Mouse (Mus musculus) heart, embryonic 16.5 days (tissue): Measurements from ENCODE around the gene Syna. TPM values are rescaled to one million over a fixed set of nuclear protein-coding genes. Genes with fewer than 3 reads are reported as not detected.

Experiments
- ATAC-seq: fragments of 200-750 bp; cut with Nextera tagmentation; replicated peaks from 2 replicates; pipeline ENCODE4 v1.8.0; 2017; ENCODE audit warnings: moderate number of reproducible peaks; ENCODE audit not compliant: insufficient read depth, low FRiP score; ENCODE audit errors: extremely low read depth
- H3K27ac ChIP-seq: fragments of 300-500 bp; sonication (generic); 2 replicates; pipeline ENCODE4 v1.5.1; 2014; ENCODE audit warnings: mild to moderate bottlenecking, low read length, control low read depth, moderate library complexity
- H3K27me3 ChIP-seq: fragments of 300-500 bp; sonication (generic); 2 replicates; pipeline ENCODE4 v1.6.1; 2014; ENCODE audit warnings: low read length, mixed read lengths; ENCODE audit not compliant: control insufficient read depth, insufficient read depth
- H3K36me3 ChIP-seq: fragments of 300-500 bp; sonication (generic); 2 replicates; pipeline ENCODE4 v1.6.1; 2014; ENCODE audit not compliant: control insufficient read depth, insufficient read depth
- H3K4me1 ChIP-seq: fragments of 300-500 bp; sonication (generic); 2 replicates; pipeline ENCODE4 v1.6.1; 2014; ENCODE audit warnings: low read length, mixed read lengths; ENCODE audit not compliant: control insufficient read depth, insufficient read depth
- H3K4me2 ChIP-seq: fragments of 300-500 bp; sonication (generic); 2 replicates; pipeline ENCODE4 v1.6.1; 2014; ENCODE audit warnings: low read depth, mild to moderate bottlenecking, control low read depth, low read length
- H3K4me3 ChIP-seq: fragments of 300-500 bp; sonication (generic); 2 replicates; pipeline ENCODE4 v1.5.1; 2014; ENCODE audit warnings: mild to moderate bottlenecking, control low read depth, low read length
- H3K9ac ChIP-seq: fragments of 300-500 bp; sonication (generic); 2 replicates; pipeline ENCODE4 v1.6.1; 2014; ENCODE audit warnings: low read length, control low read depth
- H3K9me3 ChIP-seq: fragments of 300-500 bp; sonication (generic); replicated peaks from 2 replicates; pipeline ENCODE4 v1.6.1; 2016; ENCODE audit warnings: low read length; ENCODE audit not compliant: control insufficient read depth
- WGBS: fragments of 180-500 bp; shearing (Covaris S2); extraction: QIAGEN DNeasy Blood & Tissue Kit; methylation state at CpG from one replicate; pipeline ENCODE4 v1.1.7; 2014; 5-methylcytosine and 5-hydroxymethylcytosine counted together
- polyA plus RNA-seq: library from polyadenylated mRNA; unstranded; fragments of >200 nt; fragmentation: Nextera tagmentation; extraction: Ambion mirVana; gene quantifications from 2 replicates; pipeline ENCODE4 v1.2.1, GENCODE M21; 2015

Syna gene
- polyA plus RNA-seq, 1 experiment from 2014 or later = not detected

- ATAC-seq = peak; percentile 21
- no peak overlapping the region for H3K4me3 ChIP-seq
- H3K9ac ChIP-seq = no peak overlapping the region
- H3K9me3 ChIP-seq = no peaks in the 10 kb centered on the region
- peak overlapping the region; percentile 30 for H3K27ac ChIP-seq
- no peaks in the 10 kb centered on the region for H3K27me3 ChIP-seq
- peaks cover 13% of the 10 kb centered on the region for H3K4me1 ChIP-seq
- no peaks in the 10 kb centered on the region for H3K36me3 ChIP-seq
- peak overlapping the region; percentile 5; the same call in 1 of the 2 replicates for H3K4me2 ChIP-seq
- WGBS = 7% methylated on average over 20 of the region's 20 CpGs
Observed at GRCm38 (mm10) chr5:134555463-134556164, 4.4 kb downstream of the Syna start.

GRCm38 (mm10) chr5:134553951-134554546 lies 5.9 kb downstream of the Syna start:
- ATAC-seq = no peak

GRCm38 (mm10) chr5:134552110-134552972 lies 7.6 kb downstream of the Syna start, which contains the start of gene Clip2:
Gene Clip2 (minus strand): TSS chr5:134552434.
- H3K27ac ChIP-seq = peak within 1 kb of the TSS; percentile 93
- peaks cover 19% of the 10 kb centered on the region for H3K4me1 ChIP-seq
- H3K9me3 ChIP-seq = no peaks in the 10 kb centered on the region
- peak within 1 kb of the TSS; percentile 92 for H3K9ac ChIP-seq
- H3K27me3 ChIP-seq = peaks cover 2% of the 10 kb centered on the region; the same call in 1 of the 2 replicates
- H3K4me3 ChIP-seq = peak within 1 kb of the TSS; percentile 89
- peak; percentile 93 for ATAC-seq
- no peaks in the 10 kb centered on the region for H3K36me3 ChIP-seq
- WGBS = 1% methylated on average over 60 of the region's 61 CpGs
- H3K4me2 ChIP-seq = peak within 1 kb of the TSS; percentile 84

More at GRCm38 (mm10) chr5:134553951-134554546, 5.9 kb downstream of the Syna start:
- Histone ChIP-seq H3K4me3 (no peak overlapping the region), H3K9me3 (no peaks in the 10 kb centered on the region), H3K36me3 (no peaks in the 10 kb centered on the region), H3K4me2 (no peak overlapping the region), H3K27ac (no peak overlapping the region), H3K27me3 (peaks cover 2% of the 10 kb centered on the region; the same call in 1 of the 2 replicates), H3K9ac (no peak overlapping the region), H3K4me1 (peaks cover 17% of the 10 kb centered on the region)
- WGBS = 77% methylated on average over 5 of the region's 5 CpGs

DNA sequence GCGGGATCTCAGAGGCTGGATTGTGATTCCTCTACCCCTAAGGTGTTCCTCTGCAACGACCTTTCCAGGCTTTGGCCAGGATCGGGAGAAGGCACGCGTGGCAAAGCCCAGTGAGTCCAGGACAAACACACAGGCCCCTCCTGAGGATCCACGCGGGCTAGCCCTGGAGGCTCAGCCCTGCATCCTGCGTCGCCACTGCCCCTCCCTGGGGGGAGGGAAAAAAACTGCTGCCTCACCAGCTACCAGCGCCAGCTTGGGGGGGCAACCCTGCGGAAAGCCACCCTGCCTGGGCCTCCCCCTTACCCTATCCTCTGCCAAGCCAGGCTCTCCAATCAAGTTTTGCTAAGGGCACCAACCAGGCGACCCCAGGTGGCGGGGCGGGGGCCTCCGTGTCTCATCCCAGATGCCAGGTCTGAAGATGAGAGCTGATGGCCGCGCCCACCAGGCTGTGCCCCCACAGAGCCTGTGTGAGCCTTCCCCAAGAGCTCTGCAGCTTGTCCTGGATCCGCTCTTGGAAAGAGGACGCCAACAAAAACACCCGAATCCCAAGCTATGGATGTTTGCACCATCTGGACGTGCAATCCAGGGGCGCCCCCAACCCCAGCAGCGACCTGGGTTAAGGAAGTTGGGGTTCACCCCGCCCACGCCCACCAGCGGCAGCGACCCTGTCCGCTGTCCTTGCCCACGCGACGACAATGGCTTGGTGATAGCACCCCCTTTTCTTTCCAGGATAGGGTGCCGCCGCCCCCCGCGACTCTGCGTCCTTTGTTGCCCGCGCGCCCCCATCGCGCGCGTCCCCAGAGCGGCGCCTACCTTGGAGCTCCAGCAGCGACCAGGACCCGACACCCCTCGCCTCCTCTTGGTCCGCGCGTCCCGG lies 8.5 kb downstream of the Syna start:
- Histone ChIP-seq H3K4me2 (peak overlapping the region; percentile 84), H3K9ac (peak overlapping the region; percentile 92), H3K27ac (peak overlapping the region; percentile 93), H3K4me1 (peaks cover 19% of the 10 kb centered on the region), H3K9me3 (no peaks in the 10 kb centered on the region), H3K36me3 (no peaks in the 10 kb centered on the region), H3K4me3 (peak overlapping the region; percentile 89), H3K27me3 (peaks cover 2% of the 10 kb centered on the region; the same call in 1 of the 2 replicates)
- 3% methylated on average over 51 of the region's 52 CpGs for WGBS
- no peak; the same call in 1 of the 2 replicates for ATAC-seq

DNA sequence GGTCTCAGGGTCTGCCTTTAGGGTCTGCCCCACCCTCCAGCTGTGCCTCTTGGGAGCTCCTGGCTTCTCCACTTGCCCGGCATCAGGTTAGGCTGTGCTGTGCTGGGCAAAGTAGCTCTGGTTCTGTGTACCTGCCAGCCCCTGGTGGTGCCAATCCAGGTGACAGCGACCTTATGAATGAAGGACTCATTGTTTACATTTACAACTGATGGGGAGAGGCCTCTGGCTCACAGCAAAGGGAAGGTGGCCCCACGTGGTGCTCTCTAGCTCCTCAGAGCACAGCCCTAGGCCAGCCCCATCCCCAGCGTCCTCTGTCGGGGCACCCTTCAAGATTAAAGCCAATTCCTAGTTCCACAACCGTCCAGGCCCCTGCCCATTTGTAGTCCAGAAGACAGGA lies 9.1 kb downstream of the Syna start:
- Histone ChIP-seq H3K4me3 (peak overlapping the region; percentile 89), H3K27ac (peak overlapping the region; percentile 93; the same call in 1 of the 2 replicates), H3K9ac (peak overlapping the region; percentile 92), H3K9me3 (no peaks in the 10 kb centered on the region), H3K4me2 (peak overlapping the region; percentile 84), H3K36me3 (no peaks in the 10 kb centered on the region), H3K4me1 (peaks cover 19% of the 10 kb centered on the region), H3K27me3 (peaks cover 2% of the 10 kb centered on the region; the same call in 1 of the 2 replicates)
- WGBS = 18% methylated on average over 6 of the region's 6 CpGs
- ATAC-seq = no peak

- Histone ChIP-seq H3K27me3 (peaks cover 2% of the 10 kb centered on the region; the same call in 1 of the 2 replicates), H3K27ac (no peak overlapping the region), H3K36me3 (no peaks in the 10 kb centered on the region), H3K4me1 (peaks cover 17% of the 10 kb centered on the region), H3K9me3 (no peaks in the 10 kb centered on the region), H3K4me2 (peak overlapping the region; percentile 84; the same call in 1 of the 2 replicates), H3K9ac (no peak overlapping the region), H3K4me3 (no peak overlapping the region)
- 82% methylated on average over 2 of the region's 3 CpGs for WGBS
- ATAC-seq = no peak
Observed at GRCm38 (mm10) chr5:134549640-134550168, 10.3 kb downstream of the Syna start.

DNA sequence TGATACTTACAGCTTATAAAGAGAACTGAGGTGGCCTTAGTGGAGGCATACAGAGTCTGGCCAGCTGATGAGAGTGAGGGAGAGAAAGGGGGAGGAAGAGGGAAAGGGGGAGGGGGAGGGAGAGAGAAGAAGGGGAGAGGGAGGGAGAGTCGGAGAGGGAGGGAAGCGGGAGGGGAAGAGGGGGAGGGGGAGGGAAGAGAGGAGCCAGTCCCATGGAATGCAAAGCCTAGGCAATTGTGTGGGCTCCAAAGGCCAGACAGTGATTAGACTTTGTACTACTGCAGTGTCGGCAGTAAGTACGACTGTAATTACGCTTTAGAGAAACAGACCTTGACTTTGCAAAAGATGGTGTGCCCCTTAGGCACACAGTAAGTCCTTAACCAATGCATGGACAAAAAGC lies 11.7 kb downstream of the Syna start:
- Histone ChIP-seq H3K4me2 (no peak overlapping the region), H3K27ac (no peak overlapping the region), H3K4me1 (peaks cover 17% of the 10 kb centered on the region), H3K9me3 (no peaks in the 10 kb centered on the region), H3K36me3 (no peaks in the 10 kb centered on the region), H3K27me3 (peaks cover 2% of the 10 kb centered on the region; the same call in 1 of the 2 replicates), H3K9ac (no peak overlapping the region), H3K4me3 (no peak overlapping the region)
- ATAC-seq = no peak
- 47% methylated on average over 5 of the region's 5 CpGs for WGBS

DNA sequence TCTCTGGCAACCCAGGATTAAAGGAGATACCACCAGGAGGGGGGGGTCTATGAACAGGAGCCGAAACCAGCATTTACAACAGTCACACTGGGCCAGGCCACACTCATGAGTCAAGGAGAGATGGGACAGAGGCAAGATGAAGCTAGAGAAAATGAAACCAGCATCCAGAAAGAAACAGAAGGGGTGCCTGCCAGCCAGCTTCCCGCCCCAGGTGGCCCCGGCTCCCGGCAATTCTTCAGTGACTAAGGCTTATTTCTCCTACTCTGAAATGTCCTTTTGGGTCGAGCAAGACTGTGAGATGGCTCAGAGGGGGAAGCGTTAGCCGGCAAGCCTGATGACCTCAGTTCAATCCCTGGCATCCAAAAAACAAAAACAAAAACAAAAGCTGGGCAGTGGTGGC lies 13.2 kb downstream of the Syna start:
- ATAC-seq = no peak
- H3K4me3 ChIP-seq = no peak overlapping the region
- peaks cover 13% of the 10 kb centered on the region; the same call in 1 of the 2 replicates for H3K4me1 ChIP-seq
- peaks cover 2% of the 10 kb centered on the region; the same call in 1 of the 2 replicates for H3K27me3 ChIP-seq
- H3K36me3 ChIP-seq = no peaks in the 10 kb centered on the region
- 79% methylated on average over 7 of the region's 7 CpGs for WGBS
- no peak overlapping the region for H3K9ac ChIP-seq
- no peaks in the 10 kb centered on the region for H3K9me3 ChIP-seq
- H3K4me2 ChIP-seq = no peak overlapping the region
- no peak overlapping the region for H3K27ac ChIP-seq
